ENCODE assay signal across 16 mouse cellular contexts in genomic region chr6:12012103-12012502, GRCm38 (mm10).
"Had no signal": no experiment of that assay in that cellular context is flagged by ENCODE, and none has a peak within 500 bp of the region (broad histone marks: within the 10 kb centered on the region; RNA-seq: fewer than 3 reads in every experiment).

No protein-coding gene starts in this region.

- ATAC-seq: midbrain, embryonic 13.5 days; midbrain, embryonic 15.5 days had no signal

- DNase-seq: lung, adult 18-20 months; lung, embryonic 14.5 days; lung, postnatal 14 days; lung, postnatal 36 days; right cerebral cortex, postnatal 25 days; right cerebral cortex, postnatal 4 days; spleen, adult 18-20 months; thymus, adult 18-20 months; thymus, postnatal 14 days; thymus, postnatal 36 days had no signal

- H3K9me3 ChIP-seq: megakaryocyte, embryonic 14.5 days; midbrain, embryonic 13.5 days; midbrain, embryonic 15.5 days; neural tube, embryonic 12.5 days had no signal

- H3K27me3 ChIP-seq: megakaryocyte, embryonic 14.5 days; midbrain, embryonic 13.5 days; midbrain, embryonic 15.5 days; neural tube, embryonic 12.5 days had no signal

- H3K4me3 ChIP-seq: megakaryocyte, embryonic 14.5 days; midbrain, embryonic 13.5 days; midbrain, embryonic 15.5 days; neural tube, embryonic 12.5 days had no signal

- H3K9ac ChIP-seq: lung, embryonic 14.5 days; midbrain, embryonic 13.5 days; midbrain, embryonic 15.5 days; neural tube, embryonic 12.5 days had no signal

- H3K4me1 ChIP-seq: megakaryocyte, embryonic 14.5 days; midbrain, embryonic 15.5 days; neural tube, embryonic 12.5 days had no signal

- H3K4me2 ChIP-seq: lung, embryonic 14.5 days; midbrain, embryonic 11.5 days; midbrain, embryonic 13.5 days; midbrain, embryonic 15.5 days; neural tube, embryonic 12.5 days had no signal

- H3K27ac ChIP-seq: macrophage; midbrain, embryonic 13.5 days; midbrain, embryonic 15.5 days; neural tube, embryonic 12.5 days had no signal
